Mouse (Mus musculus) brain, adult 2 months (tissue): ENCODE measurements around the gene Fras1.

Source experiments
- DNase-seq: peaks from one replicate; pipeline ENCODE4 v3.0.0; 2011; ENCODE audit warnings: low read depth, low spot score

Fras1 gene

GRCm38 (mm10) chr5:96677498-96677897 lies 303.7 kb downstream of the Fras1 start:
- DNase-seq, result peak; percentile 82

GRCm38 (mm10) chr5:96681085-96681484 lies 307.3 kb downstream of the Fras1 start:
- DNase-seq, result no peak

GRCm38 (mm10) chr5:96682777-96683176 lies 309.0 kb downstream of the Fras1 start:
- no peak for DNase-seq

- no peak for DNase-seq
Measured at GRCm38 (mm10) chr5:96688885-96689284, 315.1 kb downstream of the Fras1 start.

- DNase-seq, result no peak
Measured at GRCm38 (mm10) chr5:96698972-96699371, 325.2 kb downstream of the Fras1 start.

GRCm38 (mm10) chr5:96702706-96703625 lies 329.2 kb downstream of the Fras1 start:
- no peak for DNase-seq

GRCm38 (mm10) chr5:96708515-96708914 lies 334.8 kb downstream of the Fras1 start:
- DNase-seq, result peak; percentile 7

- DNase-seq, result no peak
Measured at GRCm38 (mm10) chr5:96712089-96712684, 338.4 kb downstream of the Fras1 start.

GRCm38 (mm10) chr5:96712799-96713198 lies 339.0 kb downstream of the Fras1 start:
- no peak for DNase-seq

- DNase-seq, result no peak
Measured at GRCm38 (mm10) chr5:96716273-96717034, 342.7 kb downstream of the Fras1 start.

- no peak for DNase-seq
Measured at GRCm38 (mm10) chr5:96717690-96718089, 343.9 kb downstream of the Fras1 start.

GRCm38 (mm10) chr5:96718601-96719000 lies 344.8 kb downstream of the Fras1 start:
- no peak for DNase-seq

- no peak for DNase-seq
Measured at GRCm38 (mm10) chr5:96719221-96719620, 345.5 kb downstream of the Fras1 start.

GRCm38 (mm10) chr5:96722690-96723089 lies 348.9 kb downstream of the Fras1 start:
- DNase-seq, result no peak

GRCm38 (mm10) chr5:96739138-96739878 lies 365.6 kb downstream of the Fras1 start:
- no peak for DNase-seq

GRCm38 (mm10) chr5:96747195-96747984 lies 373.6 kb downstream of the Fras1 start:
- peak; percentile 7 for DNase-seq

- no peak for DNase-seq
Measured at GRCm38 (mm10) chr5:96757615-96758014, 383.9 kb downstream of the Fras1 start.

- no peak for DNase-seq
Measured at GRCm38 (mm10) chr5:96762021-96762420, 388.3 kb downstream of the Fras1 start.

- peak; percentile 82 for DNase-seq
Measured at GRCm38 (mm10) chr5:96768846-96769471, 395.2 kb downstream of the Fras1 start.
